Mouse (Mus musculus) embryonic stem cell, embryonic (primary cell): ENCODE data around the gene Vmn2r68.

Source experiments
- CTCF ChIA-PET, 4 experiments: fragments of 300-600 bp in 2 of 4; fragments of 350-600 bp in 2 of 4; sonication (Branson Sonifier 250); formaldehyde crosslinking; loops; one replicate each; lab custom pipeline; 2022; ENCODE audit warnings: inconsistent platforms in 2 of 4; lab: Charles Lee
- POLR2A ChIA-PET, 4 experiments: fragments of 300-600 bp in 2 of 4; fragments of 350-600 bp in 2 of 4; sonication (Branson Sonifier 250); formaldehyde crosslinking; loops; one replicate each; lab custom pipeline; 2022; ENCODE audit warnings: antibody characterized with exemption in 4 of 4, inconsistent platforms in 1 of 4; lab: Charles Lee

Vmn2r68 gene

DNA sequence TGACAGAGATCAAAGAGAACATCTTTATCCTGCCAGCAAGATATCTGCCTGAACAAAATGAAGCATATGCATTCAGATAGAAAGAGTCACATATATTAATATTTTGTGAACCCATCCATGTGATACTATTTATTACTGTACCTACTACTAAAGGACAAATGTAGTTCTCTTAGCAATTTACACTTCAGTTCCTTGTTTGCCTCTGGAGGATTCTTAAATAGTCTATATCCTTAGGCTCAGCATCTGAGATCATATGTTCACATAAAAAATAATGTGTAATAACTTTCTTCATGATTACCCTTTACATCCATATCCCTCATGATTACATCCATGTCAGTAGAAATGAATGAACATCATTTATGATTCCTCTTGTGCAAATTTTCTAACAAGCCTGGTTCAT is at the start of gene Vmn2r68:
Gene Vmn2r68, minus strand, starts transcription at position 101 of the 400 bp plus-strand sequence.
- CTCF ChIA-PET = no interaction called here
- POLR2A ChIA-PET = no interaction called here
